Mouse (Mus musculus) cerebellum, adult 11-12 months (tissue): ENCODE measurements around the gene Clcn6.

Experiments used
- DNase-seq: peaks from one replicate; pipeline ENCODE4 v3.0.0; 2022

Gene Clcn6

DNA sequence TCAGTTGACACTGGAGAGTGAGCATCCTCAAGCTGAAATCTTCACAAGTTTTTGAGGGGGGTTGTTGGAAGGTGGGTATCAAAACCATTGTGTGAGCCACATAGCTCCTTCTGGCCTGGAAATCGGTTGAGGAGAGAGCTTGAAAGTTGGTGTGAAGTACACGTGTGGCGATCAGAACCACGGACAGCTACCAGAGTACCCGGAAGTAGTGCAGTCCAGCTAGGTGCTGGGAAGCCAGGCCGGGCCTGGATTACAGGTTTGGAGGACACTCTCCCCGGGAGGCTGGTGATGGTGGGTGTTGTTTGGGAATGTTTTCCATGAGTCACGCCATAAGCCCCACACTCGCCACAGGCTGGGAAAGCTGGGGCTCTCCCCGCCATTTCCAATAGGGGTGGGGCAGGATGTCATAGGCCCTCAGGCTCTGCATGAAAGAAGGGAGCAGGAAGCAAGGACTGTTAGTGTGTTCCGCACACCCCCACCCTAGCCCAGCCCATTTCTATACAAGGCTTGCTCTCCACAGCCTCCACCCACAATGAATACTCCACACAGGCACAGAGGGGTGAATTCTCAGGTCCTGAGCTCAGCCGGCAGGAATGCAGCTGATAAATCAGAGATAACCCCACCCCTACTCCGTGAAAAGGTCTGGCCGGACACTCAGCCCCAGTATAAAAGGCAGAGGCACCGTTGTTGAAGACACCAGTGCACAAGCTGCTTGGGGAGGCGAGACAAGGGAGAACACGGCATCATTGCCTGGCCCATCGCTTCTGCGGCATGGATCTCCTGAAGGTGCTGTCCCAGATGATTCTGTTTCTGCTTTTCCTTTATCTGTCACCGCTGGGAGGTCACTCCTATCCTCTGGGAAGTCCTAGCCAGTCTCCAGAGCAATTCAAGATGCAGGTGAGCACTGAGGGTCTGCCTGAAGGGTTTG, 53.2 kb downstream of the Clcn6 start, which contains the start of gene Nppb:
Gene Nppb (plus strand): TSS at position 584 of the 928 bp plus-strand sequence.
- no peak for DNase-seq

DNA sequence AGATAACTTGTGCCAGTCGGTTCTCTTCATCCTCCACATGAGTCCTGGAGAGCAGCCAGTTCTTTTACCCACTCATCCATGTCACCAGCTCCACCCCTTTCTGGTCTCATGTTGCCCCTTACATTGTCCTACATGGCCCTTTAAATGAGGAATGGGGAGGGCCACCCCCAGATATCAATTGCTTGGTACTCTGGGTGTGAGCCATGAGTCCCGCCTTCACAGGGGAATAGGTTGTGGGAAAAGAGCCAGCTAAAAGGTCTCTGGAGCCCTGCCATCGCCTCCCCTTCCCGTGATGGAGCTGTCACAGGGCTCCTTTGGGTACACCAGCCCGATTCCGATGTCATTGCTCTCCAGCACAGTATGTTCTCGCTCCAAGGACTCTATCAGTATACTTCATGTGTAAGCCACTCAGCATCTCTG, 59.2 kb downstream of the Clcn6 start:
- no peak for DNase-seq

DNA sequence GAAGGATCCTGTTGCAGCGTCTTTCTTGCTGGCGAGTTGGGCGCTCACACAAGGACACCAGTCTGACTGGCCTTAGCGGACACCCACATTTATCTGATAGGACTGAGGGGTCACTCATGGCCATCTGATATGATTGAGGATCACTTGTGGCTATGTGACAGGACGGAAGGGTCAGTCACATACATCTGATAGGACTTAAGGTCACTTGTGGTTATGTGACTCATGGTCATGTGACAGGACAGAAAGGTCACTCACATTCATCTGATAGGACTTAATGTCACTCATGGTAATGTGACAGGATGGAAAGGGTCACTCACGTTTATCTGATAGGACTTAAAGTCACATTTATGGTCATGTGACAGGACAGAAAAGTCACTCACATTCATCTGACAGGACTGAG, 60.2 kb downstream of the Clcn6 start:
- DNase-seq: no peak

GRCm38 (mm10) chr4:147977726-147978125, 60.9 kb downstream of the Clcn6 start:
- DNase-seq: no peak

DNA sequence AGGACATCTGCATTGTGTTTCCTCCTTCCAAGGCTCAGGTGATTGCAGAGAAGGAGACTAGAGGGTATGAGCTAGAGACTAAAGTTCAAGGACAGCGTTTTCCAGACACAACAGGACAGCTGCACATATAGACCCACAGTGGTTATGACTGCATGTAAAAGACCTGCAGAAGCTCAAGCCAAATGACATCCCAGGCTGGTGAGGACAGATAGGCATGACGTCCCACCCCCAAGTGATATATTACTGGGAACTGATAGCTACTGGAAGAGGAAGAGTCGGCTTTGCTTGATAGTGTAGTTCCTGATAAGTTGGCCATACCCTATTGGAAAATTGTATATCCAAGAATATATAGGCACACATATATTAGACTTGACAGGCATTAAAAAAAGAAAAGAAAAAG, 62.4 kb downstream of the Clcn6 start:
- no peak for DNase-seq

DNA sequence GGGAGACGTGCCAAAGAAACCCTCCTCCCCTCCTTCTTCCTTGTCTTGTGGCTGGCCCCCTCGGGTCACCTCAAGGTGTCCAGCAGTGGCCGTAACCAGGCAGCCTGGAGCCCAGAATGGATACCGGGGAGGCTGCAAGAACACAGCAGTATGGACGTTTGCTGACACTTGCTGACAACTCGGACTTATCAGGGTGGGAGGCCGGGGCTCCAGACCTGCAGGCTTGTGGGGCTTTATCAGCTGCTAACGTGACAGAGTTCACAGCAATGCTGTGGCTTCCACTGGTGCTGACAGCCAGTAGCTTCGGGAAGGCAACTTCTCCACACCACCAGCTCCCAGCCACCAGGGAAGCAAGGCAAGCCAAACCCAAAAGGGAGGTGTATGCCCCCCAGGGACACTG, 69.3 kb downstream of the Clcn6 start:
- DNase-seq: no peak

DNA sequence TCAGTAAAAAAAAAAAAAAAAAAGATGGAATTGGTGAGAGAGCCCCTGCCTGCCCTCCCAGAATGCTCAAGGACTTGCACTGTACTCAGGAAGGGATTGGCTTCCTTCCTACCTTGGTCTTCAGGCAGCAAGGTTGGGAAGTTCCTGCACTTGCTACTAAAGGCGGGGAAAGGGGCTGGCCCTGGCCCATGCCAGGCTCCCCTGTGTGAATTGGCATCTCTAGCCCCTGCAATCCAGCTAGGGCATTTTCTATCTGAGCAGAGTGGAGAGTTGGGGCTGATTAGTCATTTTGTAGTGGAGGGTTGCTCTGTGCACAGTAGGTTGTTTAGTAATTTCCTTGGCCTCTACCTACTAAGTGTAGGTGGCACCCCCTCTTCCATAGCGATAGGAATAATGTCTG, 69.8 kb downstream of the Clcn6 start:
- no peak for DNase-seq

DNA sequence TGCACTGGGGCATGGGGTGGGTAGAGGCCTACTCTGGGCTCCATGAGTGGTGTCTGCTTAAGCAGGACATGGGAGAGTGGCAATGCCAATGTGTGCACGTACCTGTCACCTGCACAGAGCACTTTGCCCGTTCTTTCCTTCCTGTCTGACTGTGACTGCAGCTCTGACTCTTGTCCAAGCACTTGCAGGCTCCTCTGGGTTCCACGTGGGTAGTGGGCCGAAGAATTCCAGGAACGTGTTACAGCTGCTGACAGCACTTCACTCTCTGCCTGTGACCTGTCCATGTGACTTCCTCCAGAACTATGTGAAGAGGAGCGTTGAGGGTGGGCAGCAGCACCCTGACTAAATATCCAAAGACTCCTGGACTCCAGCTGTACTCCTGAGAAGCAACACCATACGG, 72.9 kb downstream of the Clcn6 start:
- no peak for DNase-seq

- no peak for DNase-seq
Observed at GRCm38 (mm10) chr4:147963623-147964022, 75.0 kb downstream of the Clcn6 start.

DNA sequence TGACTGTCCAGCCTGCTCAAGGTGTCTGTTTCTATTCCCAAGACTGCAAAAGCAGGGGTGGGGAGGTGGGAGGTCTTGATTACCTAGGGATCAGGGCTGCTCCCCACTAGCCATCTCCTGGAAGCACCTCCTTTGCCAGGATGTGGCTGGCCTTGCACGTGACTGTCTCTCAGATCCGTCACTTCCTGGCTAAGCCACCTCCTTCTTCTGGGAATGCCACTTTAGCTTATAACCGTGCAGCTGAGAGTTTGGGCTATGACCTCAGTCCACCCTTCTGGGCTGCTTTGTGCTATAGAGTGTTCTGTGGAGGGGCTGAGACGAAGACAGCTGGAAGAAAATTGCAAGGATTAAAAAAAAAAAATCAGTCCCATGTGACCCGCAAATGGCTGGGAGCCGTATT, 75.8 kb downstream of the Clcn6 start:
- DNase-seq: no peak

DNA sequence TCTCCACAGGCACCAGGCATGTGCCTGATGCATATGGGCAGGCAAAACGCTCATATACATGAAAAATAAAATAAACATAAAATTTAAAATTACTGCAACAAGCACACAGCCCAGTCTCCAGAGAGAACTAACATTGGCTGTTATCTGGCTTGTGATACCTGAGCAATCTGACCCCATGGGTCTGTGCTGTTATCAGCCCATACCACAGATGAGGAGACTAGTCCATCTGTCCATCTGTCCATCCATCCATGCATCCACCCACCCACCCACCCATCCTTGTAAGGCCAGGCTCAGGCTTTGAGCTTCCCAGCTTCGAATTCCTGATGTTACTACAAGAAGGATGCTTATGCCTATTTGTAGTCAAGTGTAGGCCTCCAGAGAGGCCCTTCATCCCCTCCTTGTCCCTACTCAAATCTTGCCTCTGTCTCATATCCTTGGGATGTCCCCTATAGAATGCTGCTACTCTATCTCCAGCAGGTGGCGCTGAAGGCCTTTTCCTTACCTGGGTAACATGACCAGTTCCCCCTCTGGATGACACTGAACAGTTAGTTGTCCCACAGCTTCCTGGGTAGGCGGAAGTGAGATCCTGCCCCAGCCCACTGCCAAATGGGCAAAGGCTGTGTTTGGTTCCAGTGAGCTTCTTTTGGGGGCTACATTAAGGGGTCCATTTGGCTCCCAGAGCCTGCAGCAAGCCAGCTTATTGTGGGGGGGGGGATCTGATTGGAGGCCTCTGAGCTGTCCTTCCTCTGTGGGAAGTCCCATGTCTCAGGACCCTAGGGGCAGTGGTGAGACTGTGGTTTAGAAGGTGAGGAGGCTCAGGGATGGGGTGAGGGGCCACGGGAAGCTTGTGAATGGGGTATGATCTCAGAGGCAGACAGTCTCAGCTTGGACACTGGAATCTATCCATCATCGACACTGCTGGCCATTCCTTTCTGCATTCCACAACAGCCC, 78.5 kb downstream of the Clcn6 start:
- no peak for DNase-seq

DNA sequence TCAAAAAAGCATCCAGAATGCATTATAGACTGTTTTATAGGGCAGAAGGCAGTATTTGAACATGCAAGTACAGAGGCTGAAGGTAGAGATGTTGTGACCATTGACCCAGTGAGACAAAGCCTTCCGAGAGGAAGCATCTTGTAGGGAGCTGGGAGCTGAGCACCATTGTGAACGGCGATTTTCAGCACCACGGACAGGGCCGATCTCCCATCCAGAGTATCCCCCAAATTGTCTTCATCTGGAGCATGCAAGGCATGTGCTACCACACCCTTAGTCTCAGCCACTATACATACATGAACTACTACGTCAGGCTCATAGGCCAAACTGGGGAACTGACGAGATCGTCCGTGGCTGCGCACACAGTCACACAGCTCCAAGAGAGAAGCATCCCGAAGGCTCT, 81.5 kb downstream of the Clcn6 start:
- DNase-seq: no peak
